Mouse (Mus musculus) CH12.LX (cell line): ENCODE measurements around the gene Ccdc148. TPM values are rescaled to one million over a fixed set of nuclear protein-coding genes. Genes with fewer than 3 reads are reported as not detected.

Experiments
- DNase-seq: peaks from one replicate; pipeline ENCODE4 v3.0.0-alpha.2; 2013; ENCODE audit errors: extremely low read depth
- H3K27ac ChIP-seq: 2 replicates; pipeline ENCODE4 v1.5.1; 2012; ENCODE audit warnings: low read depth, mild to moderate bottlenecking, control low read depth, moderate library complexity; ENCODE audit not compliant: insufficient read depth
- H3K27me3 ChIP-seq: replicated peaks from 2 replicates; pipeline ENCODE3; 2012; ENCODE audit warnings: inconsistent platforms
- H3K36me3 ChIP-seq, 2 experiments: replicated peaks in 1 of 2; 2 replicates each; pipeline versions ENCODE3 to v1.6.1; 2012; ENCODE audit warnings: inconsistent platforms in 1 of 2, low read length in 1 of 2, mild to moderate bottlenecking in 1 of 2, mixed read lengths in 1 of 2, moderate library complexity in 1 of 2; ENCODE audit not compliant: control insufficient read depth in 1 of 2, insufficient read depth in 1 of 2
- H3K4me1 ChIP-seq, 2 experiments: 2 replicates each; pipeline ENCODE4 v1.6.1; 2012; ENCODE audit warnings: inconsistent platforms in 1 of 2, moderate library complexity in 1 of 2; ENCODE audit not compliant: insufficient read depth in 2 of 2, control insufficient read depth in 1 of 2
- H3K4me2 ChIP-seq: 2 replicates; pipeline ENCODE4 v1.6.1; 2012; ENCODE audit warnings: low read depth, mild to moderate bottlenecking, control low read depth; ENCODE audit not compliant: poor library complexity, insufficient read depth, severe bottlenecking
- H3K4me3 ChIP-seq, 3 experiments: fragments of 150-350 bp in 1 of 3; sonication (generic) in 1 of 3; replicated peaks in 1 of 3; 2 replicates each; pipeline versions ENCODE3 to v1.5.1; 2011 to 2012; ENCODE audit warnings: low read depth in 2 of 3, low read length in 2 of 3, mild to moderate bottlenecking in 2 of 3, moderate library complexity in 2 of 3, control low read depth in 1 of 3, improper control_type of control experiment in 1 of 3, inconsistent platforms in 1 of 3, mixed read lengths in 1 of 3; ENCODE audit not compliant: poor library complexity in 1 of 3
- H3K79me2 ChIP-seq: replicated peaks from 2 replicates; pipeline ENCODE4 v1.6.1; 2012; ENCODE audit warnings: mild to moderate bottlenecking, moderate library complexity; ENCODE audit not compliant: control insufficient read depth, poor library complexity, insufficient read depth, severe bottlenecking; ENCODE audit errors: extremely low read depth
- H3K9ac ChIP-seq: 2 replicates; pipeline ENCODE4 v1.6.1; 2012; ENCODE audit warnings: low read depth, mild to moderate bottlenecking, control low read depth, moderate library complexity; ENCODE audit not compliant: insufficient read depth
- H3K9me3 ChIP-seq: replicated peaks from 2 replicates; pipeline ENCODE3; 2012; ENCODE audit warnings: low read length, inconsistent platforms, mixed read lengths
- BHLHE40 ChIP-seq: IDR thresholded peaks from 2 replicates; pipeline ENCODE4 v1.6.1; 2011; ENCODE audit warnings: mild to moderate bottlenecking, low read depth, low read length, improper control_type of control experiment
- CHD1 ChIP-seq: IDR thresholded peaks from 2 replicates; pipeline ENCODE4 v1.6.1; 2012; ENCODE audit warnings: low read depth, low read length, improper control_type of control experiment, inconsistent platforms
- CHD2 ChIP-seq: IDR thresholded peaks from 2 replicates; pipeline ENCODE4 v1.6.1; 2011; ENCODE audit warnings: low read length, improper control_type of control experiment
- CTCF ChIP-seq, 2 experiments: IDR thresholded peaks in 1 of 2; conservative IDR thresholded peaks in 1 of 2; 2 replicates each; pipeline ENCODE4 v1.5.1; 2011 to 2012; ENCODE audit warnings: low read depth in 2 of 2, low read length in 2 of 2, improper control_type of control experiment in 1 of 2, inconsistent platforms in 1 of 2, mild to moderate bottlenecking in 1 of 2, moderate library complexity in 1 of 2
- E2F4 ChIP-seq: IDR thresholded peaks from 2 replicates; pipeline ENCODE4 v1.6.1; 2011; ENCODE audit warnings: low read depth, low read length, improper control_type of control experiment; ENCODE audit not compliant: insufficient replicate concordance
- ELF1 ChIP-seq: IDR thresholded peaks from 2 replicates; pipeline ENCODE4 v1.6.1; 2014; ENCODE audit warnings: low read depth, mild to moderate bottlenecking, inconsistent platforms, low read length, improper control_type of control experiment
- EP300 ChIP-seq: IDR thresholded peaks from 2 replicates; pipeline ENCODE4 v1.6.1; 2011; ENCODE audit warnings: low read length, improper control_type of control experiment
- GABPA ChIP-seq: IDR thresholded peaks from 2 replicates; pipeline ENCODE4 v1.6.1; 2012; ENCODE audit warnings: low read depth, low read length, improper control_type of control experiment, inconsistent platforms; ENCODE audit not compliant: insufficient replicate concordance
- IRF4 ChIP-seq: IDR thresholded peaks from 2 replicates; pipeline ENCODE4 v1.6.1; 2014; ENCODE audit warnings: low read depth, mild to moderate bottlenecking, inconsistent platforms, low read length, improper control_type of control experiment
- JUN ChIP-seq: IDR thresholded peaks from 2 replicates; pipeline ENCODE4 v1.6.1; 2011; ENCODE audit warnings: low read depth, mild to moderate bottlenecking, low read length, improper control_type of control experiment, moderate library complexity; ENCODE audit not compliant: insufficient read depth
- JUND ChIP-seq: conservative IDR thresholded peaks from 2 replicates; pipeline ENCODE4 v1.6.1; 2011; ENCODE audit warnings: low read depth, low read length, improper control_type of control experiment
- KAT2A ChIP-seq: IDR thresholded peaks from 2 replicates; pipeline ENCODE4 v1.6.1; 2012; ENCODE audit warnings: low read length, improper control_type of control experiment, inconsistent platforms; ENCODE audit not compliant: insufficient replicate concordance
- MEF2A ChIP-seq: IDR thresholded peaks from 2 replicates; pipeline ENCODE4 v1.6.1; 2014; ENCODE audit warnings: low read depth, mild to moderate bottlenecking, inconsistent platforms, low read length, improper control_type of control experiment, borderline replicate concordance
- MXI1 ChIP-seq: IDR thresholded peaks from 2 replicates; pipeline ENCODE4 v1.6.1; 2011; ENCODE audit warnings: mild to moderate bottlenecking, low read depth, low read length, improper control_type of control experiment
- MYC ChIP-seq: IDR thresholded peaks from 2 replicates; pipeline ENCODE4 v1.6.1; 2011; ENCODE audit warnings: low read depth, mild to moderate bottlenecking, improper control_type of control experiment, low read length
- NELFE ChIP-seq: IDR thresholded peaks from 2 replicates; pipeline ENCODE4 v1.6.1; 2011; ENCODE audit warnings: low read depth, low read length, improper control_type of control experiment
- NRF1 ChIP-seq: IDR thresholded peaks from 2 replicates; pipeline ENCODE4 v1.6.1; 2014; ENCODE audit warnings: low read depth, mild to moderate bottlenecking, inconsistent platforms, low read length, improper control_type of control experiment, moderate library complexity
- PAX5 ChIP-seq: IDR thresholded peaks from 2 replicates; pipeline ENCODE4 v1.6.1; 2012; ENCODE audit warnings: low read length, inconsistent platforms, mixed read lengths
- POLR2A ChIP-seq: IDR thresholded peaks from 2 replicates; pipeline ENCODE4 v1.6.1; 2011; ENCODE audit warnings: low read depth, mild to moderate bottlenecking, improper control_type of control experiment, low read length
- POLR2AphosphoS2 ChIP-seq: IDR thresholded peaks from 2 replicates; pipeline ENCODE4 v1.6.1; 2011; ENCODE audit warnings: low read depth, low read length, improper control_type of control experiment
- RAD21 ChIP-seq: IDR thresholded peaks from 2 replicates; pipeline ENCODE4 v1.6.1; 2011; ENCODE audit warnings: low read depth, mild to moderate bottlenecking, low read length, improper control_type of control experiment, moderate library complexity
- RCOR1 ChIP-seq: conservative IDR thresholded peaks from 2 replicates; pipeline ENCODE4 v1.6.1; 2012; ENCODE audit warnings: low read depth, mild to moderate bottlenecking, inconsistent platforms, low read length, improper control_type of control experiment
- TBP ChIP-seq: conservative IDR thresholded peaks from 2 replicates; pipeline ENCODE4 v1.6.1; 2011; ENCODE audit warnings: low read depth, low read length, improper control_type of control experiment
- TCF12 ChIP-seq: IDR thresholded peaks from 2 replicates; pipeline ENCODE4 v1.6.1; 2014; ENCODE audit warnings: low read depth, mild to moderate bottlenecking, inconsistent platforms, low read length, improper control_type of control experiment
- ZC3H11A ChIP-seq: IDR thresholded peaks from 2 replicates; pipeline ENCODE4 v1.6.1; 2012; ENCODE audit warnings: low read depth, mild to moderate bottlenecking, inconsistent platforms, low read length, improper control_type of control experiment
- ZMIZ1 ChIP-seq: IDR thresholded peaks from 2 replicates; pipeline ENCODE4 v1.6.1; 2012; ENCODE audit warnings: low read depth, mild to moderate bottlenecking, inconsistent platforms, low read length, improper control_type of control experiment
- dilution Hi-C: fragments of 300-500 bp; cut with MboI; formaldehyde crosslinking; loops from 2 replicates; pipeline ENCODE4 v1.14.3; 2020; ENCODE audit warnings: low sequenced_read_pairs; ENCODE audit not compliant: extremely low pct_unique_long_range_greater_than_20kb, extremely low pct_ligation_motif_present
- in situ Hi-C: fragments of 300-500 bp; cut with MboI; formaldehyde crosslinking; loops from 3 replicates; pipeline ENCODE4 v1.14.3; 2019; ENCODE audit warnings: low sequenced_read_pairs, low pct_ligation_motif_present, low pct_unique_long_range_greater_than_20kb, mixed read lengths
- polyA plus RNA-seq: library from polyadenylated mRNA; unstranded; fragments of >175 nt; gene quantifications from 2 replicates; pipeline ENCODE4 v1.2.1, GENCODE M21; 2012; ENCODE audit warnings: low read depth; ENCODE audit not compliant: insufficient read length
- total RNA-seq, 2 experiments: library from RNA; depleted of rRNA; stranded (reverse); fragments of 300-350 nt in 1 of 2; fragments of >200 nt in 1 of 2; gene quantifications; 2 replicates each; pipeline ENCODE4 v1.2.3; 2012 to 2014

Ccdc148 gene
- total and polyA plus RNA-seq, 3 experiments, result not detected

- no peaks in the 10 kb centered on the region for H3K27me3 ChIP-seq
- in situ Hi-C loops (no loop called here), dilution Hi-C loops (no loop called here)
- peaks cover 55% of the 10 kb centered on the region for H3K9me3 ChIP-seq
- TF ChIP-seq NRF1 (no peak), BHLHE40 (no peak), KAT2A (no peak), ZMIZ1 (no peak), MXI1 (no peak), MYC (no peak), JUN (no peak), POLR2A (no peak), MEF2A (no peak), JUND (no peak), E2F4 (no peak), CTCF (conservative IDR thresholded peaks at IDR 0.05 in 1 of 2, IDR thresholded peaks at IDR 0.05 in 1 of 2; ENCODE audit: low read depth in 2 of 2, low read length in 2 of 2) (no peak), IRF4 (no peak), TBP (no peak), NELFE (no peak), ELF1 (no peak), ZC3H11A (no peak), TCF12 (no peak), POLR2AphosphoS2 (no peak)
- DNase-seq, result no peak
- no peak overlapping the region for H3K4me2 ChIP-seq
- no peaks in the 10 kb centered on the region for H3K79me2 ChIP-seq
- no peak overlapping the region for H3K4me3 ChIP-seq
- H3K9ac ChIP-seq, result no peak overlapping the region
- H3K4me1 ChIP-seq, result no peaks in the 10 kb centered on the region
- H3K36me3 ChIP-seq, result no peaks in the 10 kb centered on the region
- H3K27ac ChIP-seq, result no peak overlapping the region
These were observed 208.4 kb downstream of the Ccdc148 start for GRCm38 (mm10) chr2:58952101-58952500.

- DNase-seq, result no peak
- Histone ChIP-seq H3K27me3 (no peaks in the 10 kb centered on the region), H3K36me3 (no peaks in the 10 kb centered on the region), H3K27ac (no peak overlapping the region), H3K4me3 (no peak overlapping the region), H3K4me2 (no peak overlapping the region), H3K9ac (no peak overlapping the region), H3K4me1 (no peaks in the 10 kb centered on the region), H3K9me3 (peaks cover 53% of the 10 kb centered on the region), H3K79me2 (no peaks in the 10 kb centered on the region)
- in situ Hi-C loops (no loop called here), dilution Hi-C loops (no loop called here)
- TF ChIP-seq RAD21, result no peak
- no peak for TF ChIP-seq JUN
- no peak for TF ChIP-seq GABPA
- TF ChIP-seq NRF1, result no peak
- TF ChIP-seq MXI1, result no peak
- TF ChIP-seq CHD2, result no peak
- TF ChIP-seq IRF4, result no peak
- TF ChIP-seq ZC3H11A, result no peak
- TF ChIP-seq CHD1, result no peak
- TF ChIP-seq KAT2A, result no peak
- no peak for TF ChIP-seq RCOR1
- no peak for TF ChIP-seq TBP
- no peak for TF ChIP-seq MEF2A
- no peak for TF ChIP-seq E2F4
- TF ChIP-seq PAX5, result no peak
- no peak for TF ChIP-seq EP300
These were observed 211.7 kb downstream of the Ccdc148 start for GRCm38 (mm10) chr2:58948796-58949195.
